Mouse (Mus musculus) erythroblast, embryonic 14.5 days (primary cell): Measurements from ENCODE around the gene Jade2.

Source experiments
- GATA1 ChIP-seq: IDR thresholded peaks from 2 replicates; pipeline ENCODE4 v1.6.1; 2012; ENCODE audit warnings: low read length, inconsistent platforms, mixed read lengths
- TAL1 ChIP-seq: IDR thresholded peaks from 3 replicates; pipeline ENCODE4 v1.6.1; 2012; ENCODE audit warnings: low read length, inconsistent platforms, mixed read lengths

DNA sequence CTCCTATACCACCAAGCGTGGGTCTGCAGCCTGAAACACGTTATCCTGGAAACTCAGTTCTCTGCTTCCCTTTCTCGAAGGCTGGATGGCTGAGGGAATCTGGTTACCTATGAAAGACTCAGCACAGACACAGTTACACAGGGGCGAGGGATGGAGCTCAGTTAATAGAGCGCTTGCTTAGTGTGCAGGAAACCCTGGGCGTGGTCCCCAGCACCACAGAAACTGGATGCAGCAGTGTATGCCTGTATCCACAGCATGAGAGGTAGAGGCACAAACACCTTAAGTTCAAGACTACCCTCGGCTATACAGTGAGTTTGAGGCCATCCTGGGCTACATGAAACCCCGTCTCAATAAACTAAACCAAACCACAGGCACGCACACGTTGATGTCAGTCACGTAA, 17.5 kb downstream of the Jade2 start:
- TF ChIP-seq GATA1 = no peak
- no peak for TF ChIP-seq TAL1
